Mouse (Mus musculus): Measurements from ENCODE around the gene Sh3pxd2a.

DNA sequence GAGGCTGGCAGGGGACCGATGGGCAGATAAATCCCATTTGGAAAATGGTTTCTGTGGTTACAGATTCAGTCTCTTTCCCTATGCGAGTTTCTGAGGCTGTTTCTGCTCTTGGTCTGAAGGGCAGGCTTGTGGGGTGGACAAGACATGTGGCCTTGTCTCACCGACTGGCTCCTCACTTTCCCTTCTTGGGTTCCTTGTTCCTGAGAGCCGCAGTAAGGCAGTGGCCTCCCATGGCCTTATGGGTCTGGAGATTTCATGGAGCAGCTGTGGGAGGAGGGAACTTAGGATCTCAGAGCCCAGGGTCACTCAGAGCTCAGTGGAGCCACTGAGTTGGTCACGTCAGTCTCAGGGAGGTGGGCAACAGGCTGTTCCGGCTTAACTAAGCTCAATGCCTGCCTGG is 232.8 kb downstream of the Sh3pxd2a start:
- no peak for TF ChIP-seq MAX (IDR thresholded peaks at IDR 0.05; ENCODE audit: low read length)
- no peak for TF ChIP-seq ELF1 (IDR thresholded peaks at IDR 0.05; ENCODE audit: low read depth, low read length)
- no peak for TF ChIP-seq NELFE (IDR thresholded peaks at IDR 0.05; ENCODE audit: low read depth, low read length)
- no peak for TF ChIP-seq POLR2A (IDR thresholded peaks at IDR 0.05; ENCODE audit: low read depth, low read length)
- no peak for TF ChIP-seq E2F4 (IDR thresholded peaks at IDR 0.05; ENCODE audit: insufficient replicate concordance, low read depth, low read length)
- TF ChIP-seq USF1 (IDR thresholded peaks at IDR 0.05; ENCODE audit: low read depth, low read length), result no peak
- no peak for TF ChIP-seq ZNF384 (IDR thresholded peaks at IDR 0.05; ENCODE audit: low read depth, low read length)
- TF ChIP-seq JUND (conservative IDR thresholded peaks at IDR 0.05; ENCODE audit: low read depth, low read length), result no peak
- TF ChIP-seq EP300 (IDR thresholded peaks at IDR 0.05; ENCODE audit: low read length), result no peak

Data from CH12.LX (cell line).